Mouse (Mus musculus): Measurements from ENCODE around the gene Smad1. TPM values are rescaled to one million over a fixed set of nuclear protein-coding genes. Genes with fewer than 3 reads are reported as not detected.

Smad1 gene
- total RNA-seq, 4 experiments from 2014 or later, result 11.2 to 17.7 (median 12.7) TPM

GRCm38 (mm10) chr8:79305941-79306340 is 93.4 kb downstream of the Smad1 start:
- no peak for DNase-seq (ENCODE audit: low spot score)

DNA sequence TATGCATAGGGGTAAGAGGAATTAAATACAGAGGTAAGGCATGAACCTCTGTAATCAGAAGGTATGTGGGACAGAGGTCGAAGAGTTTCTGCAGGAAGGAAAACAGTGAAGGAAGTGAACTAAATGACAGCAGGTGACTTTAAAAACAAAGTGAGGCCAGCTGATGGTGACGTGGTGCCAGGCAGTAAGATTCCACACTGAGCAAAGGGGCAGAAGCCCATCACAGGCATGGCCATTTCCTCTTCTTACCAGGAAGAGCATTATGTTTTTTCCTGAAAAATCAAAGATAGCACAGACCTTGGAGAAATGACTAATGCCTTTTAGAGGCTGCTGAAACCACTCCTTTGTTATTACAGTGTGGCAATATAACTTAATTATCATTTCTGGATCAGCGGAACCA is 97.8 kb downstream of the Smad1 start:
- DNase-seq (ENCODE audit: low spot score), result no peak

DNA sequence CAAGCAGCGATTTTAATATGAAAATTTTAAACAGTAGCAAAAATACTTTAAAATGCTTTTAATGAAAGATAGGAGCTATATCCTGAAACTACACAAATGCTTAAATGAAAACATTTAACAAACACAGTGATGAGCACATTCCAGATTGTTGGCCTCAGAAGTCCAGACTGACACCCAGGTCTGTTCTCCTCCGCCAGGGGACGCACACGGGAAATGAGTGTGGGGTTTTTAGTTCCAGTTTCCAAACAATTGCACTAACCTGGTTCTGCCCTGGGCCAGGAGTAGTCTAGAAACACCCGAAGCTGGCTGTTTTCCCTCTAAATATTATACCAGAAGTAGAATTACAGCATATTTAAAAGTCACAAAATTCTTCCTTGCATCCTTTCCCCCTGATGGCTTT is 99.6 kb downstream of the Smad1 start:
- DNase-seq (ENCODE audit: low spot score), result peak; percentile 46

DNA sequence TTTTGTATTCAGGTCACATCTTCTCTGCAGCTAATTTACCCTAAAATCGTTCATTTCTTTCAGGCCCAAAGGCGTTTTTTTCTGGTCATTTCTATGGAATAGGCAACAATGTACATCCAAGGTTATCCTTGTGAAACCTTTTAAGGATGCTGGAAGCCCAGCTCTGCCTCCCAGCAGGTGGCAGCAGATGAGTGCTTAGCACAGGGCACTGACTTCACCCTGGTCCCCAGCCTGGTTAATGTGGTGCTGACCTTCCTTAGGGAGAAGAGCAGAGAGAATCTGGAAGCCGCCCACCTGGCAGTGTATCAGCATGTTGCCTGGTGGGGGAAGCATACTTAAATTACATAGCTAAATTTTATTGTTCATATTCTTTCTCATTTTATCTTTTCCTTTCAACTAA is 101.6 kb downstream of the Smad1 start:
- peak; percentile 54 for DNase-seq (ENCODE audit: low spot score)

DNA sequence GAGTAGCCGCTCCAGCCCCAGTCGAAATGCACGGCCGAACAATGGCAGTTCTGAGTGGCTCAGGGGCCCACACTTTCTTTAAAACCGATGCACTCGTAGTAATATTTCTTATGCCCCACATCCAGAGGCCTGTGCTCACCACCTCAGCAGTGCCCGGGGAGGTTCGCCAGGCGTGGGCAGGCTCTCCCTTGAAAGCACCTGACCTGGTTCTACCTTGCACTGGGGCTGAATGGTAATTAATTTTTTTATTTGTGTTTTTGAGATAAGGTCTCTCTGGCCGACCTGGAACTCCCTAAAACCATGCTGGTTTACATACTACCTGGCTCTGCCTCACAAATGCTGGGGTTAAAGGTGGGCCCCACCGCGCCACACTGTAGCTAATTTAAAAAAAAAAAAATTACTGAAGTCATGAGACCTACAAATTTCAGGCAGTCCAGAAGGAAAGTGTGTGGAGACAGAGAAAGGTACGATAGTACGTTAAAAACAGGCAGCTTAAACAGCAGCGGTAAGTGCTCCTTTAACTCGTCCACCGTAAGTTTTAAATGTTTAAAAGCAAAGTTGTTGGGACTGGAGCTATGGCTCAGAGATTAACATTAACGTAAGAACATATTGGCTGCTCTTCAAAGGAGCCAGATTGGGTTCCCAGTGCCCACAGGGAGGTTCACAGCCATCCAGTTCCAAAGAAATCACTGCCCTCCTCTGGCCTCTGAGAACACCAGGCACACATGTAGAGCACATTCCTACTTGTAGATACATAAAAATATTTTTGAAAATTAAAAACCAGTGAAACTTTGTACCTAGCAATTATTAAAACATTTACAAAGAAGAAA is 103.8 kb downstream of the Smad1 start:
- no peak for DNase-seq (ENCODE audit: low spot score)

DNA sequence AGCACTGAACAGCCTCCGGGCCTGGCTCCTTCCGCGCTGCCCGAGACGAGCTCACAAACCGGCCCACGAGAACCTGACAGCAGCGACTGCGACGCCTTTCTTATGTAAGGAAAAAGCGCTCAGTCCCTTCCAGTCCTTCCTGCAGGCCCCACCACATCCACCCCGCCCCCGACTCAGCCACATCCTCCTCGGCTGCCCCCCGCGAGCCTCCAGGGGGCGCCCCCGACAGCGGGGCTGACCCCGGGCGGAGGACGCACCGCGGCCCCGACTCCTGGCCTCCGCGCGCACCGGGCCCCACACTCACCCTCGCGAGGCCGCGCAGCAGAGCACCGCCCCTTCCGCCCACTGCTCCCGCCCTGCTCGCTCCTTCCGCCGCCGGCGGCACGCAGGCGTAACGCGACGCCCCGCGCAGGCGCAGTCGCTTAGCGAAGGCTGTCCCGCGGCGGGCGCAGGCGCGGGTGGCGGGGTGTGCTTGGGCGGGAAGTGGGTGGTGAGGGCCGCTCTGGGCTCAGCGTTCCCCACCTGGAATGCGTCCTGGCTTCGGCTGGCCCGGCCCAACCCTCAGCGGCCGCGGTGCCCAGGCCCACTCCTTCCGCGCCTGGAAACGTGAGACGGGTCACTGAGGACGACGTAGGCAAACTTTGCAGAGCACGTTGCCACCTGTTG is 104.6 kb downstream of the Smad1 start, which contains the start of gene Mmaa:
Gene Mmaa, minus strand, starts transcription at position 328 of the 666 bp plus-strand sequence.
- DNase-seq (ENCODE audit: low spot score), result peak; percentile 96

DNA sequence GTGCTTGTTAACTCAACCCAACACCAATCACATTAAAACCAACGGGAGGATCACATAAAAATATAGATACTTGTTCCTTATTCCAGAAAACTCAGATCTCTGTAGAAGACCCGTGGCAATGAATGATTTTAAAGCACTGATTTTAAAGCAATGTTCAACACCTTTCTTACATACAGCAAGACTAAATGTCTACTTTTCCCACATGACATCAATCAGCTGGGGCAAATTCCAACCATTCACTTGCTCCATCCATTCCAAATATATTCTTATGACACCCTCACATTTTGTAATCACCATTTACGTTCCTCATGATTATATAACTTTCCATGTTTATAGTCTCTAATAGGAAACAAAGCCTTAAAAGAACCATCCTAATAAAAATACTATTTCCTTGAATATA is 105.5 kb downstream of the Smad1 start:
- DNase-seq (ENCODE audit: low spot score), result no peak

DNA sequence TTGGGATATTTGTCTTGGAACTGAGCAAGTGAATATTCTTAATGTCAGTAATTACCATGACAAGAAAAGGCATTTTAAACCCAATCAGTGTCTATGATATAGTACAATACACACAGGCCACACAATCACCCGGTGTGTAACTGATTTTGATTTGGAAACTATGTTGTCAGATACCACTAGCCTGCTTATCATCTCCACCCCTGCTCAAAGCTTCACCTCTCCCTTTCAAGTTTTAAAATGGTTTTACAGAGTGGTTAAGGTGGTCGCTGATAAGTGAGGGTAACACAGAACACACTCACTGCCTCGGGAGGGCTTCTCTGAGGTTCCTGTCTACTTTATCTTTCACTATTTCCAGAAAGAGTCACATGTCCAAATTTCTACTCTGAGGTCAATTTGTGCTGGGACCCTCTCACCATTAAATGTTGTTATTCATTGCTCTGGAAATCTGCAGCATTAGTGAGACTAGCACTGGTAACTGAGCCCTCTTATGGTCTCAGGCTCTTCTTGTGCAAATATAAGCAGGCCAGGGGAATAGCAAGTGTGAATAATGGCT is 106.5 kb downstream of the Smad1 start:
- no peak for DNase-seq (ENCODE audit: low spot score)

GRCm38 (mm10) chr8:79289592-79289991 is 109.7 kb downstream of the Smad1 start:
- DNase-seq (ENCODE audit: low spot score), result no peak

- DNase-seq (ENCODE audit: low spot score), result no peak
Observed at GRCm38 (mm10) chr8:79288681-79289080, 110.6 kb downstream of the Smad1 start.

Other genes starting within 250 kb of the Smad1 start
- gene 1700011L22Rik, start 150.9 kb downstream of the Smad1 start, total RNA-seq (2022), result not detected
- gene Mmaa, start 104.6 kb downstream of the Smad1 start, total RNA-seq (2022), result 10 to 100 TPM; 41.6 to 49.0 (median 46.5) TPM
- 10 to 100 TPM; 44.8 to 53.7 (median 46.0) TPM for gene Otud4, start 240.1 kb upstream of the Smad1 start, total RNA-seq (2022)

All from heart, adult 8-10 months (tissue).